Mouse (Mus musculus): ENCODE measurements around the gene Sprr2i. TPM values are rescaled to one million over a fixed set of nuclear protein-coding genes. Genes with fewer than 3 reads are reported as not detected.

Gene Sprr2i
- not detected for total RNA-seq (2023)

DNA sequence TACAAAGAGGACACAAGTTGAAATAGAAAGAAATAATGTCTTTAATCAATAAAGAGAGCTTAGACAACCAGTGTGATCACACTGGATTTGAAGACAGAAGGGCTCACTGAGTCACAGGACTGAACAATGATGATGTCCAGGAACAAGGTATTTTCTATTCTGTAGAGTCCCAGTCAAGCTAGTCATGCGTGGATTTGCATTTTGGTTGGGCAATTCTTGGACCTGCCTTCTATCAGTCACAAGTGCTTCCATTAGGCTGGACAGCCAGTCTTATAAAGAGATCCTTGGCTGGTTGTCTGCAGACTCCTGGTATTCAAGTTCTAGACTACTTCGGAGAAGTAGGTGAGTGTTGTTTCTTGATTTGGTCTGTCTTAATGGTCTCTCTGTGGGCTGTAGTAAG is at the start of gene Sprr2i:
Sprr2i (plus strand) TSS at position 301 of the 400 bp plus-strand sequence.

DNA sequence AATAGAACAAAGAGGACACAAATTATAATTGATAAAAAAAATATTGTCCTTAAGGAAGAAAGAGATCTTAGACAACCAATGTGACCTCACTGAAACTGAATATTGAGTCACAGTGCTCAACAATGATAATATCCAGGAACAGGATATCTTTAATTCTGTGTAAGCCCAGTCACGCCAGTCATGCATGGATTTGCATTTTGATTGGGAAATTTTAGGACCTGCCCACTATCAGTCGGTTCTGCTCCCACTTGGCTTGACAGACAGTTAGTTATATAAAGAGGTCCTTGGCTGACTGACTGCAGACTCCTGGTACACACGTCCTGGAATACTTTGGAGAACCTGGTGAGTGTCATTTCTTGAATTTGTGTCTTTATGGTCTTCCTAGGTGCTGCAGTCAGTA is 42.9 kb upstream of the Sprr2i start, which contains the start of gene Sprr2f:
Sprr2f (plus strand) TSS at position 301 of the 400 bp plus-strand sequence.

DNA sequence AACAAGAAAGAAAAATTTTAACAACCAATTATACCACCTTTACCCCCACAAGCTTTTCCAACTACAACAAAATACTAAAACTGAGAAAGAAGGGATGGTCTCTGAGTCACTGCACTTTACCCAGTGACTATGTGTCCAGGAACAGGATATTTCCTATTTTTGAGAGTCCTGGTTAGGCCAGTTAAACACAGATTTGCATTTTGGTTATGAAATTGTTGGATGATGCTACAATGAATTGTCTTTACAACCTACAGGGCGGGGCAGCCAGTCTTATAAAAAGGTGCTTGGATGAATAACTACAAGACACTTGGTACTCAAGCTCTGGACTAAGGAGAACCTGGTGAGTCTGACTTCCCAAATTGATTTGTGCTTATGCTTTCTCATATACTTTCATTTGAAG is 22.4 kb upstream of the Sprr2i start, which contains the start of gene Sprr2h:
Sprr2h (plus strand) TSS at position 301 of the 400 bp plus-strand sequence.

DNA sequence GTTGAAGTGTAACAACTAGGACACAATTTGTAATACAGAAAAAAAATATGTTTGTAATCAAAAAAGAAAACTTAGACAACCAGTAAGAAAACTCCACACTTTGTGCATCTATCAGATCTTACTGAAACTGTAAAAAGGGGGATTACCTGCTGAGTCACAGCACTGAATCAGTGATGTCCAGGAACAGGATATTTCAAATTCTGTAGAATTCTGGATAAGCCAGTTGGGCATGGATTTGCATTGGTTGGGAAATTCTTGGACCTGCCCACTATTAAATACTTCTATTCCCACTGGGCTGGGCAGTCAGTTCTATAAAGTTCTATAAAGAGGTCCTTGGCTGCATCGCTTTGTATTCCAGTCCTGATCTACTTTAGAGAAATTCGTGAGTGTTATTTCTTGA is 10.0 kb downstream of the Sprr2i start, which contains the start of gene Sprr2j-ps:
Sprr2j-ps (plus strand) TSS at position 301 of the 400 bp plus-strand sequence.

DNA sequence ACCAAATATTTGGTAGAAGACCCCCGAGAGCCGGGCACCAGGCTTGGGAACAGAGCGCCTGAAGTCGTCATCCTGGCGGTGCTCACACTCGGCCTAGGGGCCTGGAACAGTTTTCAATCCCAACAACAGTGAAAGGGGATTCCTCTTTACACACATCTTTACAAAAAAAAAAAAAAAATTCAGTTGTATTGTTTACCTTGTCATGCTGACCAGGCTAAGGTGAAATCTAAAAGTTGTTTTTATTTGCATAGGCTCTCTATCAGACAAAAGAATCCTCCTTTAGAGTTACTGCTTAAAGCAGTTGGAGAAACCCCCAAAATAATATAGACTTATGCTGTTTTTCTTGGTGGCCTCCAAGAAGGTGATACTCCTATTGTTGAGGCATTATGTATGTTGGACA is 21.5 kb downstream of the Sprr2i start, which contains the start of gene Gm9774:
Gm9774 (minus strand) TSS at position 101 of the 400 bp plus-strand sequence.

DNA sequence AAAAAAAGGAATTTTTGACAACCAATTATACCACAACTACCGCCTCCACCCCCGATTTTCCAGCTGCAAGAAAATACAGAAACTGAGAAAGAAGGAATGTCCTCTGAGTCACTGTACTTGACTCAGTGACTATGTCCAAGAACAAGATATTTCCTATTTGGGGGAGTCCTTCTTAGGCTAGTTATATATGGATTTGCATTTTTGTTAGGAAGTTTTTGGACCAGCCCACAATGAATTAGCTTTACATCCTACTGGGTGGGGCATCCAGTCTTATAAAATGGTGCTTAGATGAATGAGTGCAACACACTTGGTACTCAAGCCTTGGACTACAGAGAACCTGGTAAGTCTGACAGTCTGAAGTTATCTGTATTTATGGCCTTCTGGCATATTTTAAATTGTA is 24.5 kb downstream of the Sprr2i start, which contains the start of gene Sprr2k:
Sprr2k (plus strand) TSS at position 301 of the 400 bp plus-strand sequence.

DNA sequence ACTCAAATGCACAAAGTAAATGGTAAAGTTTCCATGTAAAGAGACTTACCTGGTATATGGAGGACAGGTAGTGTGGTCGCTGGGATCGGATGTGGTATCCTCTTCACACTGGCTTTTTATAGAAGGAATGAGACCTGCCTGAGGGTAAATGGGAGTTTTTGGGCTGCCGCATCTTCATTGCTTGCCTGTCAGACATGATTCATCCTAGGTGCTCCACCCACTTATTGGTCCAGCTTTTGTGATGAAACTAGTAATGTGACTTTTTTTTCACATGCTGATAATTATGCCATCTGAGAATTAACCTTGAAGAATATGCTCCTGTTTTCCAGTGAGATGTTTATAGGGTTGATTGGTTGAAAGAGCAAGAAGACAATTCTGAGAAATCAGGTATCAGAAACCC is 30.9 kb downstream of the Sprr2i start, which contains the start of gene Sprr1b:
Sprr1b (minus strand) TSS at position 101 of the 400 bp plus-strand sequence.

DNA sequence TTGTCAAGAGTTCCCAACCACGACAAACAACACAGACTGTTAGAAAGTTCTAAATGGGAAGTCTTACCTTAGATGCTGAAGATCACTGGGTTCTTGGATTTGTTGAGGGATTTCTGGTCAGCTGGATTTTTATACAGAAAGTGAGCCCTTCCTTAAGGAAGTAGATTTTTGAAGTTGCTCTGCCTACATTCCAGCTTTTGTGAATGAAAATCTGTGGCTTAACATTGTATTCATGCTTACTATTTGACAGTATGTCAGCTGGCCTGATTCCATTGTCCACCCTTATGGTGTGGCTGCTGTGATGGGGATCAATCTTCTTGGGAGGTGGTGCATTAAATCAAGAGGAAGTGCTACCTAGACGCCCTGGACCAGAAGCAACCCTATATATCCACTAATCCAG is 50.8 kb downstream of the Sprr2i start, which contains the start of gene Sprr3:
Sprr3 (minus strand) TSS at position 101 of the 400 bp plus-strand sequence.

Other genes with a start within 250 kb of the Sprr2i start
- gene Sprr2a1, start 192.2 kb upstream of the Sprr2i start, total RNA-seq (2023): not detected
- gene Sprr2a2, start 192.1 kb upstream of the Sprr2i start, total RNA-seq (2023): not detected
- gene Sprr2a3, start 122.6 kb upstream of the Sprr2i start, total RNA-seq (2023): not detected
- not detected for gene Sprr2b, start 91.4 kb upstream of the Sprr2i start, total RNA-seq (2023)
- gene Sprr2d, start 68.9 kb upstream of the Sprr2i start, total RNA-seq (2023): not detected
- gene Sprr2e, start 55.8 kb upstream of the Sprr2i start, total RNA-seq (2023): not detected
- not detected for gene Sprr2f, start 42.8 kb upstream of the Sprr2i start, total RNA-seq (2023)
- not detected for gene Sprr2h, start 22.3 kb upstream of the Sprr2i start, total RNA-seq (2023)
- not detected for gene Sprr2j-ps, start 10.1 kb downstream of the Sprr2i start, total RNA-seq (2023)
- 1 to 10 TPM in 1 of 2 experiments, under 1 TPM in 1; 0.86 to 2.0 TPM for gene Gm9774, start 21.4 kb downstream of the Sprr2i start, total RNA-seq (2023)
- gene Sprr2k, start 24.6 kb downstream of the Sprr2i start, total RNA-seq (2023): not detected
- gene Sprr1b, start 30.8 kb downstream of the Sprr2i start, total RNA-seq (2023): not detected
- gene Sprr3, start 50.7 kb downstream of the Sprr2i start, total RNA-seq (2023): not detected
- not detected for gene Sprr1a, start 77.9 kb downstream of the Sprr2i start, total RNA-seq (2023)
- gene Sprr4, start 92.5 kb downstream of the Sprr2i start, total RNA-seq (2023): not detected
- not detected for gene 2310046K23Rik, start 126.5 kb downstream of the Sprr2i start, total RNA-seq (2023)
- gene Ivl, start 165.7 kb downstream of the Sprr2i start, total RNA-seq (2023): not detected
- not detected for gene Smcp, start 181.0 kb downstream of the Sprr2i start, total RNA-seq (2023)
- not detected for gene 2210017I01Rik, start 199.5 kb downstream of the Sprr2i start, total RNA-seq (2023)
- not detected for gene Lce6a, start 213.7 kb downstream of the Sprr2i start, total RNA-seq (2023)
- gene Lce1a1, start 240.3 kb downstream of the Sprr2i start, total RNA-seq (2023): not detected
- not detected for gene Lce1b, start 248.9 kb downstream of the Sprr2i start, total RNA-seq (2023)

Data from monocyte, adult 59 days (primary cell).